Mouse (Mus musculus) adrenal gland, postnatal 4 days (tissue): ENCODE results near the gene Rusc2. TPM values are rescaled to one million over a fixed set of nuclear protein-coding genes. Genes with fewer than 3 reads are reported as not detected.

Experiments
- DNase-seq, 2 experiments: peaks; one replicate each; pipeline ENCODE4 v3.0.0; 2021 to 2022; ENCODE audit warnings: low spot score in 2 of 2, mixed read lengths in 2 of 2
- long read RNA-seq, 2 experiments: library from polyadenylated mRNA; stranded (forward); transcript quantifications; one replicate each; pipeline ENCODE4 v2.0.0; 2021
- total RNA-seq, 2 experiments: library from RNA; stranded (reverse); gene quantifications; 2 replicates each; pipeline ENCODE4 v1.2.3; 2021

Gene Rusc2
- 10 to 100 TPM; 29.7 to 34.5 TPM for total RNA-seq
- long read RNA-seq, experiment 1, full-length matches to known transcripts, result 1 of 9 reads
- long read RNA-seq, experiment 1, partial matches to known transcripts, result 5 of 9 reads
- long read RNA-seq, experiment 1, other reads (novel, unspliced or antisense), result 3 of 9 reads
- long read RNA-seq, experiment 2, partial matches to known transcripts, result 29 of 33 reads
- long read RNA-seq, experiment 2, other reads (novel, unspliced or antisense), result 4 of 33 reads

DNA sequence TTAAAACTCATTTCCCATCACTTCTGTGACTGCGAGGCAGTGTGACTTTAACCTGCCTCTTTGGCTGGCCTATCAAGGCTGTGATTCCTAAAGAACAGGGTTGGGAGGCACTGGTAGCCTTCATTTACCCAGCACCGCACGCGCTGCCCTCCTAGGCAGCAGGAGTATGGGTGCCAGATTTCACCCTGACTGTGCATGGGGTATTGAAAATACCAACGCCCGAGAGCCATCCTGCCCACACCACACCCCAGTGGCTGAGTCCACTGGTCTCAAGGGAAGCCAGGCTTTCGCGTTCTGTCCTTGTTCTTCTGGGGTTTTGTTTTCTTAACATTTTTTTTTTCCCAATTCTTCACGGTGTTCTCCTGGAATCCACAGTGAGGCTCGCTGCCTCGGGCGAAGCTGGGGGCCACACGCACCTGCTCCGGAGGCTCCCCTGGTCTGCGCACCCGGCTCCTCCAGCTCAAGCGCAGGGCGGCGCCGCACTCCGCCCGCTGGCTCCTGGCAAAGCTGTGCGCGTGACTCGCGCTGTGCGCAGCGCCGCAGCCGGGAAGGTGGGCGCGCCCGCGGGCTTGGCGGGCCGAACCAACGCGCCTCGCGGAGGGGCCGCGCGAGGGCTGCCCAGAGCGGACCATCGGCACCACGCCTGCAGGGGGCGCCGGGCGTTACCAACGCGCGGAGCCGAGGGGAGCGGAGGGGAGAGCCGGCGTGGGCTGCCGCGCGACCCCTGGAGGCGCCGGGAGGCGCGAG is at the start of gene Rusc2:
Rusc2 (plus strand) TSS at position 572 of the 747 bp plus-strand sequence.
- peak; percentile 74 to 80 for DNase-seq

DNA sequence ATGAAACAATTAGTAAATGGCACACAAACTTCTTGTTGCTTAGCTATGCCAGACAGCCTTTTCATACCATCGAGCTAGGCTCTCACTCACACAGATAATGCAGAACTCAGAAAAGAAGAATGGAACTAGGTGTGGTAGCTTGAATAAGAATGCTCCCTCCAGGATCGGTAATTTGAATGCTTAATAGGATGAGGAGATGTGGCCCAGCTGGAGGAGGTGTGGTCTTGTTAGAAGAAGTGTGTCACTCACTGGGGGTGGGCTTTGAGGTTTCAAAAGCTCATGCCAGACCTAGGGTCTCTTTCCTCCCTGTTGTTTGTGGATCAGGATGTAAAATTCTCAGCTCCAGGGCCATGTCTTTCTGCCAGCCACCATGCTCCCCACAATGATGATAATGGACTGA is 47.0 kb upstream of the Rusc2 start:
- no peak for DNase-seq

DNA sequence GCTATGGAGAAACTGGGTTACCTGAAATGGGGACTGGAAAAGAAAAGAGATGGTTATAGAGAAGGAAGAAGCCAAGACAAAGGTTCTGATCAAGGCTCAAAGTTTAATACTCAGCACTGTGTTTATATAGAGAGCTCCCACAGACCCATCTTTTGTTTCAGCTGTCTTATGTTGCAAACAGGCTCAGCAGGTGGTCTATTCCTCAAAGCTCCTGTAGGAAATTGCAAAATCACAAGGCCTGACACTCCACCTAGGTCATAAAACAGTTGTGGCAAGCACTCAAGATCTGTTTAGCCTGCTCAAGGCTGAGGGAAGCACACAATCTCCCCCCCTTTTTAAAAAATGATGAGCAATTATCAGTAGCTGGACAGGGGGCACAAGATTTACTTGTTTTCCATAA is 45.6 kb upstream of the Rusc2 start:
- no peak for DNase-seq

DNA sequence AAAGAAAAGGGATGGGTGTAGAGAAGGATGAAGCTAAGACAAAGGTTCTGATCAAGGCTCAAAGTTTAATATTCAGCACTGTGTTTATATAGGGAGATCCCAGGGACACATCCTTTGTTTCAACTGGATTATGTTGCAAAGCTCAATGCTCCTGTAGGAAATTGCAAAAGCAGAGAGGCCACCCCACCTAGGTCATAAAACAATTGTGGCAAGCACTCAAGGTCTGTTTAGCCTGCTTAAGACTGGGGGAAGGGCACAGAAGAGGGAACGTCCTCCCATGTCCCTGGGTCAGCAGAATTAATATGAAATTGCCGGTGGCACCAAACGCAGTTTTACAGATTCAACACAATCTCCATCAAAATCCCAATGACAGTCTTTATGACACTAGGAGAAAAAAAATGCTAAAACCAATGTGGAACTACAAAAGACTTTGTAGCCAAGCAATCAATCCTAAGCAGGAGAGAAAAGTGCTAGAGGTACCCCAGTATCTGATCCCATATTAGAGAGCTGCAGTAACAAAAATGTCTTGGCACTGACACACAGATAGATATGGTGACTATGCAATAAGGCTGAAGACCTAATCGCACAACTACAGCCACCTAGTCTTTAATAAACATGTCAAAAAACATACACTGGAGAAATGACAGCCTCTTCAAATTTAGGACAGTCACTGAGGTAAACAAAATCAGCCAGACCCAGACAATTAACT is 41.5 kb upstream of the Rusc2 start:
- no peak for DNase-seq

DNA sequence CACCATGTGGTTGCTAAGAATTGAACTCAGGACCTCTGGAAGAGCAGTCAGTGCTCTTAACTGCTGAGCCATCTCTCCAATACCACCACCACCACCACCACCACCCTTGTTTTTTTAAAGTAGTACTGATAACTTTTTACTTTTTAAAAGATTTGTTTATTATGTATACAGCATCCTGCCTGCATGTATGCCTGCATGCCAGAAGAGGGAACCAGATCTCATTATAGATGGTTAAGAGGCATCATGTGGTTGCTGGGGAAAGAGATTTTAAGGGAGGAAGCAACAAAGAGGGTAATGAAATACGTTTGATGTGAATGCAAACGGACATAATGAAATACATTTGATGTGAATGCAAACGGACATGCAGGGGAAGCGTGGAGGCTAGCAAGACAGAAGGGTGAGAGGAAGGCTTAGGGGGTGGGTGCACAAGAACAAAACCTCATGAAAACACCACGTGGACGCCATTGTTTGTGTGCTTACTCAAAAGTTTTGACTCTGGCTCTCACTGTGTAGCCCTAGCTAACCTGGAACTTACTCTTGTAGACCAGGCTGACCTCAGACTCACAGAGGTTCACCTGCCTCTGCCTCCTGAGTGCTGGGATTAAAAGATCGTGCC is 40.4 kb upstream of the Rusc2 start:
- no peak for DNase-seq

DNA sequence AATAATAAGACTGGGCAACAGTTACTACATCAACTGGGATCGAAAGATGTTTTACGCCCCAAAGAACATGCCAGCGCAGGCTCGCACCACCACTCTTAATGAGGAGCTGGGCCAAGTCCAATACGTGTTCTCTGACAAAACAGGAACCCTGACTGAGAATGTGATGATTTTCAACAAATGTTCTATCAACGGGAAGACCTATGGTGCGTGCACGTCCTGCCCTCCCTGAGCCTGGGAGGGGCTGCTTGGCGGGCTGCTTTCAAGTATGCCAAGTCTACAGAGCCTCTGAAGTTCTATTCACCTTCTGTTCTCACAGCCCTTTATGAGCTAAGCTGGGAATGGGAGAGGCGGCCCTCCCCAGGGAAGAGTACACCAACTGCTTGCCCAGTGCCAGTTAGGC is 39.3 kb upstream of the Rusc2 start:
- no peak for DNase-seq

DNA sequence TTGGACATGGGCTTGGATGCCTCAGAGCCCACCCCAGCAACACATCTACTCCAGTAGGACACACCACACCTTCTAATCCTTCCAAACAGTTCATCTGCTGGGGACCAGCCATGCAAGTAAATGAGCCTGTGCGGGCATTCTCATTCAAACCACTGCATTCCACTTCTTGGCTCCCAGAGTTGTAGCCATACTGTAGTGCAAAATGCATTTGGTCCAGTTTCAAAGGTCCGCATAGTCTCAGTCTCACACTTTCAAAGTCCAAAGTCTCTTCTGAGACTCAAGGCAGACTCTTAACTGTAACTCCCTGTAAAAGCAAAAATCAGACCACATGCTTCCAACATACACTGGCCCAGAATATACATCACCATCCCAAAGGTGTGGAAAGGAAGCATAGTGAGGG is 36.8 kb upstream of the Rusc2 start:
- DNase-seq, result no peak

DNA sequence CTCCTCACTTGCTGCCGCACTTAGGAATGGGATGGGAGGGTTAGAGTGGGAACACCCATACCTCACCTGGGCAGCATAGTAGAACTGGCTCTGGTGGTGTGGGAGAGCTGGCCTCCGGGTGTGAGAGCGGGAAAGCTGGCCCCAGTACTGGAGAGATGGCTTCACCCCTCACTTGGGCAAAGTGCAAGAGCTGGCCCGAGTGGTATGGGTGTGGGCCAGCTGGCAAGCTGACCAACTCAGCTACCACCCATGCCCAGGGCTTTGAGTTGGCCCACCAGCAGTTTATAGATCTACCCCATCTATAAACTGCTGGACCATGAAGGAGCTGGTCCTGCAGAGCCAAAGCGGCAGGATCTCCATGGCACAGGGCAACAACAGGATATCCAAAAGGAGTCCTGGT is 32.6 kb upstream of the Rusc2 start:
- no peak for DNase-seq

DNA sequence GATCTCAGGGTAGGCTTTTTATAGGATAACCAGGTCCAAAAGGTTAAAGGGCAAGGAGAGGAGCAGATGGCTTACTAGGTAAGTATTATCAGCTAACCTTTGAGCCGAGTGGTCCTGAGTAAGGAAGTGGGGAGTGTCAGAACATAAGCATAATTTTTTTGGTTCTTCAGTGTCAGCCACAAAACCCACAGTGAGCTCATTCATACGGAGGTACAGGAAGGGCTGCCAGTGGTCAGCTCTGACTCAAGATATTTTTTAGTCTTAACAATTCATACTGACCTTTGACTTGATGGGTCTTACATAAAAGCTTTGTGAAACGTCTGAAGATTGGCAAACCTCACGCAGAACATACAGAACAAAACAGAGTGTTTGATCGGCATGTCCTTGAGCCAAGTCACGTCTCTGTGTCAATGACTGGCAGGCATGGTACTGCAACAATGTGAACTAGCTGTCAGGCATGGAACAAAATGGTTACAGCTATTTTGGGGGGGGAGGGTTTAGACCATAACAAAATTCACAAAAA is 31.7 kb upstream of the Rusc2 start:
- no peak for DNase-seq

DNA sequence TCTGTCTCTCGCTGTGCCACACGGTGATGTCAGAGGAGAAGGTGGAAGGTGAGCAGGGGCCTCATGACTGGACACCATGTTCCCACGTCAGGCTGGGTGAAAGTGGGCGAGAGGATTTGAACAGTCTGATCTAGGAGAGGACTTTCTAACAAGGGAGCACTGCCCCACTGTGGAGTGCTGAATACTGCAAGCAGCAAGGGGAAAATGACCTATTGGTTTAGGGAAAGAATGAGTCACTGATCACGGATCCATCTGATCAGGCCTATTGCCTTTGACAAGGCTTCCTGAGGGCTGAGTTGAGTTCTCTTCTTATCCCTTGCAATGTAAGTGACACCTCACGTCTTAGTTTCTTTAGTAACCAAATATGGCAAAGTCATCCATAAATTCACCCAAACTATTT is 28.1 kb upstream of the Rusc2 start:
- DNase-seq, result no peak

DNA sequence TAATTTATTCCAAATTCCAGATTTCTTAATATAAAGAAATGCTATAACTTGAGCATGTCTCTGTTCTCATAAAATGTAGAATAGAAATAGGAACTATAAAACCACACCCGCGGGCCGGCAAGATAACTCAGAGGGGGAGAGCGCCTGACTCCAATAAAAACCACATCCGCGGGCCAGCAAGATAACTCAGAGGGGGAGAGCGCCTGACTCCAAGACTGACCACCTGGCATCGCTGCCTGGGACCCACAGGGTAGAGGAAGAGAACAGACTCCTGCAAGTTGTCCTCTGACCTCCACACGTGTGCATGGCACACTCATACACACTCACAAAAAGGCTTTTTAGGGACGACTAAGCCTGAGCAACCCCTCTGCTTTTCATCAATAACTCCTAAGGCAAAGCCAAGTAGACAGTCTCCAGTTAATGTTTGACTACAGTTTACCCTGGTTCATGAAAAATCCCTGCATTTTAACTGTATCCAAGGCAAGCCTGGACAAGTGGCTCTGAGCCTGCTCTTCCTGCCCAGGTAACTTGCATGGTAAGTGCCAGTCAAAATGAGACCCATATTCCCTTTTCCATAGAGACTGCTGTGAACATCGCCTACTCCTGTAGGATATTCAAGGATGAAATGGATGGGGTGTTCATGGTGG is 16.7 kb upstream of the Rusc2 start:
- no peak for DNase-seq

DNA sequence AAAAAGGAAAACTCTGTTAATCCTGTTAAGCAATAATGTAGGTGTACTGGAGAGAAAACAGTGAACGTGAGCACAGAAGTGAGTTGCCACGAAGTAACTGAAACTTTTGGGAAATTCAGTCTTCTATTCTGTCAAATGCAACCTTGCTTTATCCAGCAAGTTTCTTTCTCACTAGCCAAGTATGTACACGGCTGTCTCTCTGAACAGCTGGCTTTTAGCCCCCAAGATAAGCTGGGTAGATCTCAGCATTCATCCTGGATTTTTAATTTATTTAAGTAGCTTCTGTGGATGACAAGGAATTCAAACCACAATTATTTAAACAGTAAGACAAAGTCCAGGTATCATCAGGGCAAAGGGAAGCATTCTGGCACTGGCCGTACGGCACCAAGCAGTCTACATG is 14.5 kb upstream of the Rusc2 start:
- no peak for DNase-seq

DNA sequence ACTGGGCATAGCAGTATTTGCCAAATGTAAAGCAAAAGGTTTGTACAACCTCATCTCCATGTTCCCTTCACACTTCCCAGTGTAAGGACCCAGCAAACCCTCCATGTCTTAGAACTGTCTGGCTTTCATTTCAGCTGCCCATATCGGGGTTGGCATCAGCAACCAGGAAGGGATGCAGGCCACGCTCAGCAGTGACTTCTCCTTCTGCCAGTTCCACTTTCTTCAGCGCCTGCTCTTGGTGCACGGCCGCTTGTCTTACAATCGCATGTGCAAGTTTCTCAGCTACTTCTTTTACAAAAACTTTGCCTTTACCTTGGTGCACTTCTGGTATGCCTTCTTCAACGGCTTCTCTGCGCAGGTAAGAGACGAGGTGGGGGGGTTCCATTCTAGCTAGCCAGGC is 14.0 kb upstream of the Rusc2 start:
- no peak for DNase-seq

DNA sequence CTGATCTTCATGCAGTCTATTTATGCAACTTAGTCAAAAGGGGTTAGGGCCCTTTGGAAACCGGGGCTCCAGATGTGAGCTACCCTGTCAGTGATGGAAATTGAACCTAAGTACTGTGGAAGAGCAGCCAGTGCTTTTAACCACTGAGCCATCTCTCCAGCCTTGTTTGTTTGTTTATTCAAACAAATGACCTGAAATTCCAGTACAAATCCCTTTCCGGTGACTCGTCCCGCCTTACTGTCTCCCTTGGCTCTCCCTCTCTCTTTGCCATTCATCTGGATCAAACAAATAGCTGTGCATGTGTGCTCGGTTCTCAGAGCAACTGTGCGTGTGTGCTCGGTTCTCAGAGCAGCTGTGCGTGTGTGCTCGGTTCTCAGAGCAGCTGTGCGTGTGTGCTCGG is 10.4 kb upstream of the Rusc2 start:
- no peak for DNase-seq

DNA sequence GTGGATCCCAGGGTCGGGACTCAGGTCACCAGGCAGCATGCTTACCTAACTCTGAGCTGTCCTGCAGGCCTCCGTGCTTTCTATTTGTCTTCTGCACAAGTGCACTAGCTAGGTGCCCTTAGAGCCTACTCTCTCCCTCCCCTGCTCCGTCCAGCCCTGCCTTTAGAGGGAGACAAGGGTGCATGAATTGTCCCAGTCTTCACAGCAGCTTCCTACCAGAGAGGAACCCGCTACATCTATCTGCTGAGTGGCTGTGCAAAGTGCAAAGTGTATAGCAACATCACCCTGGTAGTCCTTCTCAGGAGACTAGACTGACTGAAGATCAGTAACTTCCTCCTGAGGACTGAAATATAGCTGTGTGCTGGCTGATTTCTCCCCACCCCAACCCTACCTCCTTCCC is 9.6 kb upstream of the Rusc2 start:
- DNase-seq, result no peak

DNA sequence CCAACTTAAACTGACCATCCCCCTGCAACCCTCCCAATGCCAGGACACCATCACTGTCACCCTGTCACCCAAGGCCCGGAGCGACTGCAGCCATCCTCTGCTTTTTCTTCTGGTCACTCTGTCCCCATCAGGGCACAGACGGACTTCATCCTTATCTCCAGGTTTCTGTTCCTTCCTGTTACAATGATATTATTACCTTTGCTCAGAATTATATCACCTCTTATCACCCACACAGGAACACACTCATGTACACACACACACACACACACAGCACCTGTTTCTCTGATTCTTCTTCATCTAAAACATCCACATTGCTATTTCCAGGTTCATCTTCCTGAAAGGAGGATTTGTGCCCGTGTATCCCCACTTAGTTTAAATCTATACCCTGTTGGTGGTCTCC is 7.5 kb upstream of the Rusc2 start:
- no peak for DNase-seq

DNA sequence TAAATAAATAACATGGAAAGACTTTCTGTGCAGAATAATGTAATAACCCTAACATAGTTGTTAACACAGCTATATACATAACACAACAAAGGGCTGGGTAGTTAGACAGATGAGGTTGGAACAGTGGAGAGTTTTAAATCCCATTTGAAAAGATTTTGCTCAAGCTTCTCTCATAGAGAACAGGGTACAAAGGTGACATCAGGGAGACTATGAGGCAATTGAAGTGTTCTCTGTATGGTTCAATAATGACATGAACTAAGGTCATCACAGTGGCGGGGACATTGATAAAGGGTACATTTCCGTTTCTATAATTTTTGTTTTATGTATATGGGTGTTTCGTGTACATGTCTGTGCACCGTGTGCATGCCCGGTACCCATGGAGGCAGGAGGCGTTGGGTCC is 2.2 kb upstream of the Rusc2 start:
- DNase-seq, result no peak

DNA sequence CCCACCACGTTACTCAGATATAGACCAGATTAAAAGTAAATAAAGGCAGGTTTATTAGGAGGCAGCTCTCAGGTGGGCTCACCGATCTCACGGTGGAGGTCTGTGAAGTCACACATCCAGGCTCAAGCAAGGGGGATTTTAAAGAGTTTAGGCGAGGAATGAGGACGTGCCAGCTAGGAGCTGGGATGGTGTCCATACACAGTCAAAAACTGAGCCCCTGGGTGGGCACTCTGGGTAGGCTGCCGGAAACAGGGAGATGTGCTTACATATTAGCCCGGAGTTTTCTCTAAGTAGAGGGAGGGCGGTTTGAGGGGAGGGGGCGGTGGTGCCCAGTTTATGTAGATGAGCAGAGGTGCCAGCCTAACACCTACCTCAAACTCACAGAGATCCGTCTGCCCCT is 828 bp upstream of the Rusc2 start:
- no peak for DNase-seq

DNA sequence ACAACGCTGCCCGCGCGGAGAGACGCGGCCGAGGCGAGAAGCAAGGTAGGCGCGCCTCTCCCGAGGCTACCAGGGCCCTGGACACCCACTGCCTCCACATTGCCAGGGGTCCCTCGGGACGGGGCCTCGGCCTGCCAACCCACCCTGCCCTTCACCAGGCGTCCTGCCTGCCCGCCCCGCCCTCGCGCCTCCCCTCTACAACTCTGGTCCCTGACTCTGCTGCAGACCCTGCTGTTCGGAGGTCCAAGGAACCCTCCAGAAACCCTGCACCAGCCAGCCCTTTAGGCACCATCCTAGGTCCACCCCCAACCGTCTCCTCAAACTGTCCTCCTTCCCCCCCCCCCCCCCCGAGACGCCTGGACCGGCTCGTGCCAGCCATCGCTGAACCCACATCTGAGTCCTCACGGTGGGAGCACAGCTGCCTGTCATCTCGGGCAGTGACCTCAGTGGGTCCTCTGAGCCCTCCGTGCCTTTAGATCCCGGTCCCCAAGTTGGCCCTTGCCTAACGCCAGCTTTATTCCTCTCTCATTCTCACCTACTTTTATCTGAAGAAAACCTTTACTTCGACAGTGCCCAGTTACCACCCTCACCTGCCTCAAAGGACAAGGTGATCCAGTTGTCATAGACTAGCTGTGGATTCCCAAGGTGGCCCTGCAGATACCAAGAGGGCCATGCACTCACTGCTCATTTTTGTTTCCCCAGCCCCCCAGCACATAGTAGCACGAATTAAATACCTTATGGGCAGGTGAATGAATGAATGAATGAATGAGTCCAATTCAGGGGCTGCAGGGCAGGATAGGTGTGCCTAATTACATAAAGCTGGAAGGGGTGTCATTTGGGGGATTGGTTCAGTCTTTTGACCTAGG is 609 bp downstream of the Rusc2 start:
- DNase-seq, result no peak
